Mouse (Mus musculus) lung, adult 18-20 months (tissue): ENCODE data around the gene Cdc20b.

Source experiments
- DNase-seq, 2 experiments: peaks; one replicate each; pipeline ENCODE4 v3.0.0; 2022; ENCODE audit warnings: mixed read lengths in 2 of 2

Cdc20b gene

GRCm38 (mm10) chr13:113031351-113031750 lies 3.6 kb upstream of the Cdc20b start:
- no peak for DNase-seq

GRCm38 (mm10) chr13:113031792-113032571 lies 2.9 kb upstream of the Cdc20b start:
- DNase-seq = peak; percentile 13 to 35

GRCm38 (mm10) chr13:113032831-113033230 lies 2.1 kb upstream of the Cdc20b start:
- DNase-seq = no peak

- DNase-seq = no peak
Observed at GRCm38 (mm10) chr13:113034271-113034886, 532 bp upstream of the Cdc20b start.

GRCm38 (mm10) chr13:113035852-113036251 lies 941 bp downstream of the Cdc20b start:
- peak; percentile 67 to 84 for DNase-seq

- DNase-seq = no peak
Observed at GRCm38 (mm10) chr13:113044876-113045275, 10.0 kb downstream of the Cdc20b start.

- no peak for DNase-seq
Observed at GRCm38 (mm10) chr13:113045458-113046110, 10.7 kb downstream of the Cdc20b start.

GRCm38 (mm10) chr13:113046211-113046883 lies 11.4 kb downstream of the Cdc20b start, which contains the start of gene Gpx8:
TSS of gene Gpx8 (minus strand) at chr13:113046410.
- DNase-seq = peak; percentile 50 to 69

GRCm38 (mm10) chr13:113047018-113047417 lies 12.1 kb downstream of the Cdc20b start:
- no peak for DNase-seq

GRCm38 (mm10) chr13:113047647-113048046 lies 12.7 kb downstream of the Cdc20b start:
- DNase-seq = no peak

- DNase-seq = no peak
Observed at GRCm38 (mm10) chr13:113054230-113054629, 19.3 kb downstream of the Cdc20b start.

GRCm38 (mm10) chr13:113055826-113056225 lies 20.9 kb downstream of the Cdc20b start:
- no peak for DNase-seq

- DNase-seq = no peak
Observed at GRCm38 (mm10) chr13:113061746-113062145, 26.8 kb downstream of the Cdc20b start.

GRCm38 (mm10) chr13:113064542-113064941 lies 29.6 kb downstream of the Cdc20b start:
- DNase-seq = no peak

- no peak for DNase-seq
Observed at GRCm38 (mm10) chr13:113079021-113079420, 44.1 kb downstream of the Cdc20b start.

- no peak for DNase-seq
Observed at GRCm38 (mm10) chr13:113082101-113082500, 47.2 kb downstream of the Cdc20b start.

GRCm38 (mm10) chr13:113084732-113085131 lies 49.8 kb downstream of the Cdc20b start:
- DNase-seq = no peak

GRCm38 (mm10) chr13:113087226-113088017 lies 52.5 kb downstream of the Cdc20b start:
- no peak for DNase-seq

GRCm38 (mm10) chr13:113090489-113090888 lies 55.6 kb downstream of the Cdc20b start:
- no peak for DNase-seq

GRCm38 (mm10) chr13:113094618-113095017 lies 59.7 kb downstream of the Cdc20b start:
- DNase-seq = no peak

- DNase-seq = no peak
Observed at GRCm38 (mm10) chr13:113097011-113097410, 62.1 kb downstream of the Cdc20b start.

GRCm38 (mm10) chr13:113098406-113098805 lies 63.5 kb downstream of the Cdc20b start:
- DNase-seq = no peak
